Mouse (Mus musculus) ES-E14 (cell line): ENCODE measurements at regions not wholly inside any gene's neighbourhood (a gene's known extent, or its start where the extent isn't known, plus 50 kb on each side); places are given as distances from the start of the nearest gene placed in this dataset.

Experiments used
- CHD2 ChIP-seq: IDR thresholded peaks from 2 replicates; pipeline ENCODE4 v1.6.1; 2014; ENCODE audit warnings: mild to moderate bottlenecking, low read depth, low read length, inconsistent platforms
- ZNF384 ChIP-seq: IDR thresholded peaks from 2 replicates; pipeline ENCODE4 v1.6.1; 2012; ENCODE audit warnings: low read depth, low read length, inconsistent platforms

DNA sequence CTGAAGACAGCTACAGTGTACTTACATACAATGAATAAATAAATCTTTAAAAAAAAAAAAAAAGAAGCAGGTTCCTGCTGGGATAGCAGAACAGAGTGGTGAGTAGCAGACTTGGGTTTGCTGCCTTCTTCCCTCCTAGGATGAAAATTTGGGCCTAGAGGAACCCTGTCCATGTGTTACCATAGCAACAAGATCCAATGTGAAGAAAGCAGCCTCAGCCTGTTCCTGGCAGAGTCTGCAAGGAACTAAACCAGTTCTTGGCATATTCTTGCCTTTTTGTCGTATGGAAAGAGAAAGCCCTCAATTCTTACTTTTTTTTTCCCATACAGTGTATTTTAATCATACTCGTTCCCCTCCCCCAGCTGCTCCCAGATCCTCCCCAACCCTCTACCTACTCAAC, 474.5 kb downstream of the Prim2 start:
- TF ChIP-seq ZNF384: no peak
- no peak for TF ChIP-seq CHD2
